Mouse (Mus musculus): ENCODE results near the gene Lpcat2. TPM values are rescaled to one million over a fixed set of nuclear protein-coding genes. Genes with fewer than 3 reads are reported as not detected.

The Lpcat2 gene
- polyA plus RNA-seq (2021; fragmentation: Nextera tagmentation) = 16.2 and 16.5 TPM in 2 replicates
- long read RNA-seq, experiment 1, transcript Lpcat2-201 (14 exons, 2,811 nt) = major isoform, 106 of 128 reads
- long read RNA-seq, experiment 1, partial matches to known transcripts = 1 of 128 reads
- long read RNA-seq, experiment 1, other reads (novel, unspliced or antisense) = 18 of 128 reads
- long read RNA-seq, experiment 2, transcript Lpcat2-201 (14 exons, 2,811 nt) = major isoform, 23 of 30 reads
- long read RNA-seq, experiment 2, partial matches to known transcripts = 2 of 30 reads
- long read RNA-seq, experiment 2, other reads (novel, unspliced or antisense) = 5 of 30 reads

DNA sequence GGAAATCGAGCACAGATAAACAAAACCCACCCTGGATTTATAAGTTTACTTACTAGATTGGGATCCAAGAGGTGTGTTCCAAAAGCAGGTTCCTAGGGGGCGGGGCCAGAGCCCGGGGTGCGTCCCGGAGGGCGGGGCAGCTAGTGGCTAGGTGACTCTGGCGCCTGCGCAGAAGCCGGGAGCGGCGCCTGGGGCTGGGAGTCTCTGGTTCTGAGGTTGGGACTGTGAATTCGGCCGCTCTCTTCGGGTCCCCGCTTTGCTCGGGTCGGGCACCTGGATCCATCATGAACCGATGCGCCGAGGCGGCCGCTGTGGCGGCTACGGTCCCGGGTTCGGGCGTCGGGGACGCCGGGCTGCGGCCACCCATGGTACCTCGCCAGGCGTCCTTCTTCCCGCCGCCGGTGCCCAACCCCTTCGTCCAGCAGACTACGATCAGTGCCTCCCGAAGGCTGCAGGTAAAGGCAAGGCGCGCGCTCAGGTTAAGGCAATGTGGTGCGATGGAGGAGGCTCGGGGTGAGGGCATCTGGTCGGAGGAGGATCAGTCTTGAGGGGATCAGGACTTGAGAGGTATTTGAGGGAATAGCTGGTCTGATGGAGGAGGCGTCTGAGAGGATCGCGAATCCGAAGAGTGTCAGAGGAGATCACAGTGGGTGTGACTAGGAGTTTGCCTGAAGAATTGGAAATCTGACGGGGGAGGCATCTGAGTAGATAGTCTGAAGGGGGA is at the start of gene Lpcat2:
Gene Lpcat2, plus strand, starts transcription at position 169 of the 724 bp plus-strand sequence.

GRCm38 (mm10) chr8:92827243-92828034 is 27.7 kb upstream of the Lpcat2 start, which contains the start of gene Mmp2:
Gene Mmp2 (plus strand): TSS chr8:92827291.

DNA sequence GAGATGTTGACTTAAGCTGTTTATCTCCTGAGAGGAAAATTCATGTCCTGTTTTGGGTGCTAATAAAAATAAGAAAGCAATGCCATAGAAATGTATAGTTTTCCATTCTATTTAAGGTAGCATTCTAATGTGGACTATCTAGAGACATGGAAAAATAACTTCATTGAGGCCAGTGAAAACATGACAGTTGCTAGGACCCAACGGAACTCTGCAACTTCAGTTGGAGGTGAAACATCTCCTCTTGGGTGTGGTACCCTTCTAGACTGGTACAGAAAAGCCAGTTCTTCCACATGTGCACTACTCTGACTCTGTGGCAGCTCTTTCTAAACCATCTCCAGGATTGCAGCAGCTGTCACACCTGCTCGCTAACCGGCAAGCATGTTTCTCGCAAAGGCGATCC is 46.0 kb downstream of the Lpcat2 start, which contains the start of gene Capns2:
Gene Capns2, plus strand, starts transcription at position 301 of the 400 bp plus-strand sequence.

GRCm38 (mm10) chr8:92959779-92960178 is 104.6 kb downstream of the Lpcat2 start, which contains the start of gene Slc6a2:
Gene Slc6a2 (plus strand): TSS chr8:92960079.

Other genes with a start within 250 kb of the Lpcat2 start
- 0.15 and 0.22 TPM in 2 replicates for gene Irx6, start 181.1 kb upstream of the Lpcat2 start, polyA plus RNA-seq (2021; fragmentation: Nextera tagmentation)
- gene Mmp2, start 28.0 kb upstream of the Lpcat2 start, polyA plus RNA-seq (2021; fragmentation: Nextera tagmentation) = 1.8 and 2.0 TPM in 2 replicates
- 0.21 and 0.34 TPM in 2 replicates for gene Capns2, start 46.1 kb downstream of the Lpcat2 start, polyA plus RNA-seq (2021; fragmentation: Nextera tagmentation)
- not detected in 2 replicates for gene Slc6a2, start 104.7 kb downstream of the Lpcat2 start, polyA plus RNA-seq (2021; fragmentation: Nextera tagmentation)
- not detected in 2 replicates for gene Ces1a, start 192.9 kb downstream of the Lpcat2 start, polyA plus RNA-seq (2021; fragmentation: Nextera tagmentation)
- gene Ces1b, start 224.7 kb downstream of the Lpcat2 start, polyA plus RNA-seq (2021; fragmentation: Nextera tagmentation) = not detected in 2 replicates